Mouse (Mus musculus): ENCODE data around the gene Rasgef1a. TPM values are rescaled to one million over a fixed set of nuclear protein-coding genes. Genes with fewer than 3 reads are reported as not detected.

The Rasgef1a gene
- polyA plus RNA-seq, 1 experiment from 2014 or later = not detected

DNA sequence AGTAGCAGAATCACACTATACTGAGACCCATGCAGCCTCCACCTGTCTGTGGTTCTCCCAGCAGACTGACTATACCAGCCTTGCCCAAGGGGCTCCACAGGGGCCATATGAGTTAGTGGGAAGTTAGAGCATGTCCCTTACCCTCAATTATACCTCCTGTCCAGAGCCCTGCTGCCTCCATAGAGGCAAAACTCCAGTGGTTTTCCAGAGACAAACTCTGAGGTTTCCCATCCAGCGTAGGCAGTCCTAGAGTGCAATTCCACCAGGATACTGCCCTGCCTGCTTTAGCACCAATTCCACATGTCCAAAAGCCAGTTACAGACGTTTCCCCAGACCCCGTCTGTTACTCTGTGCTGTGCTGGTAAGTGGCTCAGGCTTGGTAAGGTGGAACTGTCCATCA, 68.1 kb downstream of the Rasgef1a start:
- Histone ChIP-seq H3K27ac (replicated peaks; ENCODE audit: low read depth, low read length) (no peak overlapping the region), H3K4me2 (ENCODE audit: low read depth, severe bottlenecking) (no peak overlapping the region), H3K9me3 (ENCODE audit: control insufficient read depth, low read length) (no peaks in the 10 kb centered on the region), H3K4me1 (ENCODE audit: control insufficient read depth, insufficient read depth, low read length) (no peaks in the 10 kb centered on the region), H3K4me3 (ENCODE audit: low read depth, low read length) (no peak overlapping the region), H3K27me3 (ENCODE audit: control insufficient read depth, insufficient read depth, low read length) (no peaks in the 10 kb centered on the region), H3K9ac (ENCODE audit: low read length) (no peak overlapping the region), H3K36me3 (ENCODE audit: control insufficient read depth, insufficient read depth, low read length) (no peaks in the 10 kb centered on the region)
- no peak for ATAC-seq (ENCODE audit: insufficient number of reproducible peaks, low FRiP score, low TSS enrichment, low read depth)
- no peak for DNase-seq (ENCODE audit: low spot score)
- WGBS = 66% methylated on average over 3 of the region's 3 CpGs

DNA sequence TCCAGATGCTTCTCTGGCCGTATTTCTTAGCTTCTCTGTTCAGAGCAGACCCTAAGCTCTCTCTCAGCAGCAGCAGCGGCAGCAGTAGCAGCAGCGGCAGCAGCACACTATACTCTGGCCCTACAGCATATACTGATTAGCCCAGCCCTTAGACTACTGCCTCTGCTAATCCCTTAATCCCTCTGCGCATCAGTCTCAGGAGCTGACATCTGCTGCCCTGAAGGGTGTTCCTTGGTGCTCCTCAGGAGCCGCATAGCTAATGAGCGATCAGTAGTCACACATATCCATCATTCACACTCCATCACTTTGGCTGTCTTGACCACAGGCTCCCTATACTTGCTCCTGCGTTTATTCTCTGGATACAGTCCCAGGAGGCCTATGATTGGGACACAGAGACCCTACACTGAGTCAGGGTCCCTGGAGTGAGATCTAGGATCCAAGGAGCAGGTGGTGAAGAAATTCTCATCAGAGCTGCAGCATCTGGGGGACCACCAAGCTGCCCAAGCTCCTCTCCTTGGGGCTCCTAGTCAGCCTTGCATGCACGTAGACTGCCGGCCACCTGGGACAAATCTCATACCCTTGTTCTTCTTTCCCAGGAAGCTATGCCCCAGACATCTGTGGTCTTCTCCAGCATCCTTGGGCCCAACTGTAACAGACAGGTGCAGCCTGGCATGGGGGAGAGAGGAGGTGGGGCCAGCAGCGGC, 68.7 kb downstream of the Rasgef1a start:
- Histone ChIP-seq H3K4me3 (ENCODE audit: low read depth, low read length) (no peak overlapping the region), H3K4me2 (ENCODE audit: low read depth, severe bottlenecking) (no peak overlapping the region), H3K36me3 (ENCODE audit: control insufficient read depth, insufficient read depth, low read length) (no peaks in the 10 kb centered on the region), H3K27me3 (ENCODE audit: control insufficient read depth, insufficient read depth, low read length) (no peaks in the 10 kb centered on the region), H3K27ac (replicated peaks; ENCODE audit: low read depth, low read length) (no peak overlapping the region), H3K9ac (ENCODE audit: low read length) (no peak overlapping the region), H3K9me3 (ENCODE audit: control insufficient read depth, low read length) (no peaks in the 10 kb centered on the region), H3K4me1 (ENCODE audit: control insufficient read depth, insufficient read depth, low read length) (no peaks in the 10 kb centered on the region)
- WGBS = 58% methylated on average over 10 of the region's 10 CpGs
- DNase-seq (ENCODE audit: low spot score) (peak; percentile 17), ATAC-seq (ENCODE audit: insufficient number of reproducible peaks, low FRiP score, low TSS enrichment, low read depth) (no peak)

DNA sequence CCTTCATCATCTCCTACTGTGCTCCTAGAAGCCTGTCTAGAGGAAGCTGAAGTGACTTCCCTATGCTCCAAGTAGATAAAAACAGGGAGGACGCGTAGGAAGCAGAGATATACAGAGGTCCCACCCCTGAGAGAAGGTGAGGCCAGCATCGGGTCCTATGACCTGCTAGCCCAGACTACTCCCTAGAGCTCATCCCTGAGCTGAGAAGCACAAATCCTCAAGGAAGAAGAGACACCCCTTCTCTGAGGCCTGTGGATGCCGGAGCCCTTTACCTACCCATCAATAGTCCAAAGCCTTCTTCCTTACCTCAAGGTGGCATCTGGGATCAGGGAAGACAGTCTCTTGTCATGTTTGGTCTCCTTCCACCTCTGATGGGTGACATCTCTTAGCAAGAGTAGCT, 69.5 kb downstream of the Rasgef1a start:
- Histone ChIP-seq H3K27ac (replicated peaks; ENCODE audit: low read depth, low read length) (no peak overlapping the region), H3K4me3 (ENCODE audit: low read depth, low read length) (no peak overlapping the region), H3K36me3 (ENCODE audit: control insufficient read depth, insufficient read depth, low read length) (no peaks in the 10 kb centered on the region), H3K9ac (ENCODE audit: low read length) (no peak overlapping the region), H3K9me3 (ENCODE audit: control insufficient read depth, low read length) (no peaks in the 10 kb centered on the region), H3K27me3 (ENCODE audit: control insufficient read depth, insufficient read depth, low read length) (no peaks in the 10 kb centered on the region), H3K4me1 (ENCODE audit: control insufficient read depth, insufficient read depth, low read length) (no peaks in the 10 kb centered on the region), H3K4me2 (ENCODE audit: low read depth, severe bottlenecking) (no peak overlapping the region)
- WGBS = 82% methylated on average over 4 of the region's 4 CpGs
- ATAC-seq (ENCODE audit: insufficient number of reproducible peaks, low FRiP score, low TSS enrichment, low read depth) (no peak), DNase-seq (ENCODE audit: low spot score) (peak; percentile 14)

DNA sequence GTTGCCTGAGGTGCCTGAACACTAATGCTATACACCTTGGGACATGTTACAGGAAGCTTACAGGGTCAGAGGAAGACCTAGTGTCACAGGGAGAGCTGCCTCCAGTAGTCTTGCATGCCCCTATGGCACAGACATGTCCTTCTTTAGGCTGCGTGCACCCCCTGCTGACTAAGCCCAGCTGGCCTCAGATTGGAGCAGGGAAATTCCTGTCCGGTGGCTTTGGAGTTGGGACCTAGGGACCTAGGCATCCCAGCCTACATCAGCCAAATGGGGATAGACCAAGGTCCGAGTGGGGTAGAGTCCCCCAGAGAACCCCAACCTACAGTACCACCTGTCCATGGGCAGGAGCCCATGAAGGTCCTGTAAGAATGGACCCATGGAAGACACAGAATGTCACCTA, 71.1 kb downstream of the Rasgef1a start:
- Histone ChIP-seq H3K4me1 (ENCODE audit: control insufficient read depth, insufficient read depth, low read length) (no peaks in the 10 kb centered on the region), H3K4me3 (ENCODE audit: low read depth, low read length) (no peak overlapping the region), H3K36me3 (ENCODE audit: control insufficient read depth, insufficient read depth, low read length) (no peaks in the 10 kb centered on the region), H3K9ac (ENCODE audit: low read length) (no peak overlapping the region), H3K4me2 (ENCODE audit: low read depth, severe bottlenecking) (no peak overlapping the region), H3K27ac (replicated peaks; ENCODE audit: low read depth, low read length) (no peak overlapping the region), H3K9me3 (ENCODE audit: control insufficient read depth, low read length) (no peaks in the 10 kb centered on the region), H3K27me3 (ENCODE audit: control insufficient read depth, insufficient read depth, low read length) (no peaks in the 10 kb centered on the region)
- ATAC-seq (ENCODE audit: insufficient number of reproducible peaks, low FRiP score, low TSS enrichment, low read depth) (no peak), DNase-seq (ENCODE audit: low spot score) (peak; percentile 18)
- 77% methylated on average over 3 of the region's 3 CpGs for WGBS

DNA sequence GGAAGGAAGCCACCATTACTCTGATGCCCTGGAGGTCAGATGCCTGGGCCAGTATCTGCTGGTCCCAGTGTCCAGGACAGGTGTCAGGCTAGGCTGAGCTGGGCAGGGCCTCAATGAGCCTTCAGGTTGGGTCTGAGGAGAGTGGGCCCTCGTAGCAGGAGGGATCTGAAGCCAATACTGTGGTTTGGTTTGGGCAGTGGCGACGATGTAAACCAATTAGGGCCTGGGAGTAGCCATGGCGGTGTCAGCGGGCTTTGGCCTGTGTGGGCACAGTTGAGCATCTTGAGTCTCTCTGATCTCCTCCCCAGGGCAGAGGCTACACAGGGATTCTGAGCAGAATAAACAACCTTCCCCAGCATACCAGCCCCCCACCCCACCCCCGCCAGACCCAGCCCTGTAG, 72.4 kb downstream of the Rasgef1a start:
- Histone ChIP-seq H3K36me3 (ENCODE audit: control insufficient read depth, insufficient read depth, low read length) (no peaks in the 10 kb centered on the region), H3K4me1 (ENCODE audit: control insufficient read depth, insufficient read depth, low read length) (no peaks in the 10 kb centered on the region), H3K9ac (ENCODE audit: low read length) (no peak overlapping the region), H3K9me3 (ENCODE audit: control insufficient read depth, low read length) (no peaks in the 10 kb centered on the region), H3K27me3 (ENCODE audit: control insufficient read depth, insufficient read depth, low read length) (no peaks in the 10 kb centered on the region), H3K27ac (replicated peaks; ENCODE audit: low read depth, low read length) (no peak overlapping the region), H3K4me3 (ENCODE audit: low read depth, low read length) (no peak overlapping the region), H3K4me2 (ENCODE audit: low read depth, severe bottlenecking) (no peak overlapping the region)
- DNase-seq (ENCODE audit: low spot score) = peak; percentile 18
- no peak for ATAC-seq (ENCODE audit: insufficient number of reproducible peaks, low FRiP score, low TSS enrichment, low read depth)
- WGBS = 78% methylated on average over 6 of the region's 6 CpGs

DNA sequence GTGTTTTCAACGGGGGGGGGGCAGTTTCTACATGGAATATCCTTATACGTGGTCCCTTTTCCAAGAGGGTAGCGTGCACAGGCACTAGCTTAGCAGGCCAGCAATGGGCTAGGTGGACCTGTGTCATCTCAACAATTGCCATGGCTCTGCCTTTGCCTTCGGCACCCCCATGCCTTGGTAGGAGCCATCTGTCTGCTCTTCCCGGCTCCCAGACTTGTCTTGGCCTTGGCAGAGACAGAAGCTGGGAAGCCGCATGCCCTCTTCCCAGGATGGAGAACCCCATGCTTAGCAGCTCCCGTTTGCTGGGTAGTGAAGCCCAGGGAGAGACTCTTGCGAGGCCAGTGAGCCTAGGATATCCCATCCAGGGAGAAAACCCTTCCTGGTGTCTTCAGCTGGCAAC, 73.4 kb downstream of the Rasgef1a start:
- no peak overlapping the region for H3K27ac ChIP-seq (replicated peaks; ENCODE audit: low read depth, low read length)
- H3K27me3 ChIP-seq (ENCODE audit: control insufficient read depth, insufficient read depth, low read length) = no peaks in the 10 kb centered on the region
- no peaks in the 10 kb centered on the region for H3K4me1 ChIP-seq (ENCODE audit: control insufficient read depth, insufficient read depth, low read length)
- ATAC-seq (ENCODE audit: insufficient number of reproducible peaks, low FRiP score, low TSS enrichment, low read depth) (no peak), DNase-seq (ENCODE audit: low spot score) (peak; percentile 12)
- H3K4me2 ChIP-seq (ENCODE audit: low read depth, severe bottlenecking) = no peak overlapping the region
- H3K9ac ChIP-seq (ENCODE audit: low read length) = no peak overlapping the region
- no peak overlapping the region for H3K4me3 ChIP-seq (ENCODE audit: low read depth, low read length)
- no peaks in the 10 kb centered on the region for H3K9me3 ChIP-seq (ENCODE audit: control insufficient read depth, low read length)
- no peaks in the 10 kb centered on the region for H3K36me3 ChIP-seq (ENCODE audit: control insufficient read depth, insufficient read depth, low read length)
- 87% methylated on average over 8 of the region's 8 CpGs for WGBS

DNA sequence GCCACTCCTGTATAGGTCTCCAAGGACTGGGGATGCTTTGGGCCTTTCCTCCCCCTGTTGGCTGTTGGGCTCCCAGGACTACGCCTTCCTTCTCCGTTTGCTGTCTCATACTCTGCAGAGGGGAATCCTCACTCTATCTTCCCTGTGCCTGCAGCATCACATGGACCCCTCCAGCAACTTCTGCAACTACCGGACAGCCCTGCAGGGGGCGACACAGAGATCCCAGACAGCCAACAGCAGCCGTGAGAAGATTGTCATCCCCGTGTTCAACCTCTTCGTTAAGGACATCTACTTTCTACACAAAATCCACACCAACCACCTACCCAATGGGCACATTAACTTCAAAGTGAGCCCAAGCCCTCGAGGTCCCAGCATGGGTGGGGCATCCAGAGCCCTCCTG, 76.7 kb downstream of the Rasgef1a start:
- DNase-seq (ENCODE audit: low spot score) (peak; percentile 37), ATAC-seq (ENCODE audit: insufficient number of reproducible peaks, low FRiP score, low TSS enrichment, low read depth) (no peak)
- Histone ChIP-seq H3K27me3 (ENCODE audit: control insufficient read depth, insufficient read depth, low read length) (no peaks in the 10 kb centered on the region), H3K4me3 (ENCODE audit: low read depth, low read length) (no peak overlapping the region), H3K4me2 (ENCODE audit: low read depth, severe bottlenecking) (no peak overlapping the region), H3K9ac (ENCODE audit: low read length) (no peak overlapping the region), H3K36me3 (ENCODE audit: control insufficient read depth, insufficient read depth, low read length) (no peaks in the 10 kb centered on the region), H3K9me3 (ENCODE audit: control insufficient read depth, low read length) (no peaks in the 10 kb centered on the region), H3K27ac (replicated peaks; ENCODE audit: low read depth, low read length) (no peak overlapping the region), H3K4me1 (ENCODE audit: control insufficient read depth, insufficient read depth, low read length) (no peaks in the 10 kb centered on the region)
- WGBS = 62% methylated on average over 8 of the region's 8 CpGs

DNA sequence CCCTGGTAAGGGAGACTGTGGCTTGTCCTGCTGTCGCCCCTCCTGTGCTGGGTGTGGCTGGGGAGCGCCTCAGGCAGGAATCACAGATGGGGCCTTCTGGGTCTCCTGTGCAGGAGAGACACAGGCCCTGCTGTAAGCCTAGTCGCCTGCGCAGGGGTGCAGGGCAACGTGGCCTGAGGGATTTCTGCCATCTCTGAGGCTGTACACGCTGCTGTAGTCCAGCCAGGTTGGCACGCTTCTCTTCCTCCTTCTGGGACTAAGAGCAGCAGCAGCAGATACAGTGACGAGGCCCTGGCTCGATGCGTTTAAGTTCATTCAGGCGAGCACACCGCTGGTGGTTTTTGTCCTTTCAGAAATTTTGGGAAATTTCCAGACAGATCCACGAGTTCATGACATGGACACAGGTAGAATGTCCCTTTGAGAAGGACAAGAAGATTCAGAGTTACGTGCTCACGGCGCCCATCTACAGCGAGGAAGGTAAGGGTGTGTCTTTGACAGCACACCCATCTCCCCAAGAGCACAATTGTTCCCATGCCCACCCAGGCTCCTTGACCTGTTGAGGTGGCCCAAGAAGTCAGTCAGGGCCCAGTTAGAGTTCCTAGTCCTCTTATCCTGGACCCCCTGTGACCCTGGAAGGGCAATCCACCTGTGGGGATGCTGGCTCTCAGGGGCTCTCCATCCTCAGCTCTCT, 77.7 kb downstream of the Rasgef1a start:
- Histone ChIP-seq H3K9ac (ENCODE audit: low read length) (no peak overlapping the region), H3K4me1 (ENCODE audit: control insufficient read depth, insufficient read depth, low read length) (no peaks in the 10 kb centered on the region), H3K4me2 (ENCODE audit: low read depth, severe bottlenecking) (no peak overlapping the region), H3K4me3 (ENCODE audit: low read depth, low read length) (no peak overlapping the region), H3K36me3 (ENCODE audit: control insufficient read depth, insufficient read depth, low read length) (no peaks in the 10 kb centered on the region), H3K9me3 (ENCODE audit: control insufficient read depth, low read length) (no peaks in the 10 kb centered on the region), H3K27me3 (ENCODE audit: control insufficient read depth, insufficient read depth, low read length) (no peaks in the 10 kb centered on the region), H3K27ac (replicated peaks; ENCODE audit: low read depth, low read length) (no peak overlapping the region)
- no peak for ATAC-seq (ENCODE audit: insufficient number of reproducible peaks, low FRiP score, low TSS enrichment, low read depth)
- WGBS = 83% methylated on average over 17 of the region's 17 CpGs
- peak; percentile 18 for DNase-seq (ENCODE audit: low spot score)

All from limb, embryonic 11.5 days (tissue).